Mouse (Mus musculus): ENCODE results near the gene Myl9. TPM values are rescaled to one million over a fixed set of nuclear protein-coding genes. Genes with fewer than 3 reads are reported as not detected.

Gene Myl9
- total and polyA plus RNA-seq, 3 experiments = 1.2 to 1.3 TPM; not detected in 1

- Histone ChIP-seq H3K4me1 (ENCODE audit: control insufficient read depth in 1 of 2, insufficient read depth in 2 of 2, low read length in 2 of 2) (peaks cover 11 to 26% of the 10 kb centered on the region in 2 experiments), H3K27ac (ENCODE audit: control insufficient read depth, low read depth, low read length) (no peak overlapping the region), H3K36me3 (ENCODE audit: control insufficient read depth in 1 of 2, insufficient read depth in 2 of 2, low read length in 2 of 2) (peaks cover 0 to 8% of the 10 kb centered on the region in 2 experiments; a peak in 2 of 4 replicates), H3K9me3 (replicated peaks; ENCODE audit: insufficient read depth, low read length) (no peaks in the 10 kb centered on the region), H3K79me2 (ENCODE audit: control insufficient read depth, insufficient read depth, low read length, poor library complexity) (no peaks in the 10 kb centered on the region), H3K4me3 (ENCODE audit: control insufficient read depth in 1 of 2, insufficient read depth in 1 of 2, low read depth in 2 of 2, low read length in 2 of 2) (no peak overlapping the region), H3K9ac (ENCODE audit: control insufficient read depth, low read depth, low read length, poor library complexity, severe bottlenecking) (no peak overlapping the region), H3K27me3 (ENCODE audit: control insufficient read depth in 1 of 2, insufficient read depth in 2 of 2, low read length in 2 of 2) (no peaks in the 10 kb centered on the region)
- DNase-seq (ENCODE audit: low read depth, low spot score) = peak; percentile 36
- TF ChIP-seq BHLHE40 (IDR thresholded peaks at IDR 0.05; ENCODE audit: borderline replicate concordance, low read depth, low read length) (no peak), CTCF (IDR thresholded peaks at IDR 0.05 in 2 of 3, conservative IDR thresholded peaks at IDR 0.05 in 1 of 3; ENCODE audit: control insufficient read depth in 1 of 3, insufficient read depth in 1 of 3, low read depth in 2 of 3, low read length in 3 of 3, poor library complexity in 1 of 3, severe bottlenecking in 1 of 3) (no peak), POLR2A (IDR thresholded peaks at IDR 0.05; ENCODE audit: control insufficient read depth in 1 of 2, insufficient read depth in 1 of 2, low read depth in 1 of 2, low read length in 2 of 2, poor library complexity in 1 of 2) (no peak), MAFK (IDR thresholded peaks at IDR 0.05; ENCODE audit: borderline replicate concordance, low read depth, low read length) (no peak), MAX (IDR thresholded peaks at IDR 0.05; ENCODE audit: low read length) (no peak), MYC (IDR thresholded peaks at IDR 0.05; ENCODE audit: low read depth, low read length) (no peak), USF2 (IDR thresholded peaks at IDR 0.05; ENCODE audit: borderline replicate concordance in 1 of 2, insufficient read depth in 1 of 2, low read depth in 1 of 2, low read length in 2 of 2) (no peak), ZKSCAN1 (IDR thresholded peaks at IDR 0.05; ENCODE audit: low read depth, low read length) (no peak), UBTF (IDR thresholded peaks at IDR 0.05; ENCODE audit: borderline replicate concordance, insufficient read depth, low read depth, low read length) (no peak), MAZ (IDR thresholded peaks at IDR 0.05; ENCODE audit: low read depth, low read length) (no peak), CHD2 (IDR thresholded peaks at IDR 0.05; ENCODE audit: low read length) (no peak)
Observed at GRCm38 (mm10) chr2:156764747-156765146, 10.5 kb upstream of the Myl9 start.

DNA sequence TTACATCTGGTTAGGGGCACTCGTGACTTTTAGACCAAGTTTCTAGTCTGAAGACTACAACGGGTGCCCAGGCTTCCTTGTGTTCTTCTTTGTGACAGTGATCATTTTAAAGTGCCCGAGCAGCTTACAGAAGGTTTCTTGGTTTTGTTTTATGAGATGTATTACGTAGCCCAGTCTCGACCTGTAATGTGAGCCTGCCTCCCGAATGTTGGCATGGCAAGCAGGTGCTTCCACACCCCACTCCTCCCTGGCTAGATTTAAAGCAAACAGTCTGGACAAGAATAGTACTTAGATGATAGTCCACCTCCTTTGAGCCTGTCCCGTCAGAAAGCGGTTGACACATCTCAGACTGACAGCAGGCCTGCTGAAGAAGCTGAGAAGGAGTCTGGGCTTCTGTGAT lies 9.6 kb upstream of the Myl9 start:
- Histone ChIP-seq H3K9ac (ENCODE audit: control insufficient read depth, low read depth, low read length, poor library complexity, severe bottlenecking) (no peak overlapping the region), H3K79me2 (ENCODE audit: control insufficient read depth, insufficient read depth, low read length, poor library complexity) (no peaks in the 10 kb centered on the region), H3K27me3 (ENCODE audit: control insufficient read depth in 1 of 2, insufficient read depth in 2 of 2, low read length in 2 of 2) (no peaks in the 10 kb centered on the region), H3K9me3 (replicated peaks; ENCODE audit: insufficient read depth, low read length) (no peaks in the 10 kb centered on the region), H3K36me3 (ENCODE audit: control insufficient read depth in 1 of 2, insufficient read depth in 2 of 2, low read length in 2 of 2) (peaks cover 0 to 8% of the 10 kb centered on the region in 2 experiments; a peak in 2 of 4 replicates), H3K4me3 (ENCODE audit: control insufficient read depth in 1 of 2, insufficient read depth in 1 of 2, low read depth in 2 of 2, low read length in 2 of 2) (no peak overlapping the region), H3K27ac (ENCODE audit: control insufficient read depth, low read depth, low read length) (peak overlapping the region; percentile 69; the same call in 1 of the 2 replicates), H3K4me1 (ENCODE audit: control insufficient read depth in 1 of 2, insufficient read depth in 2 of 2, low read length in 2 of 2) (peaks cover 11 to 26% of the 10 kb centered on the region in 2 experiments)
- peak; percentile 28 for DNase-seq (ENCODE audit: low read depth, low spot score)
- TF ChIP-seq JUND (IDR thresholded peaks at IDR 0.05; ENCODE audit: low read depth, low read length) = no peak
- no peak for TF ChIP-seq ZKSCAN1 (IDR thresholded peaks at IDR 0.05; ENCODE audit: low read depth, low read length)
- no peak for TF ChIP-seq UBTF (IDR thresholded peaks at IDR 0.05; ENCODE audit: borderline replicate concordance, insufficient read depth, low read depth, low read length)
- no peak for TF ChIP-seq TAL1 (IDR thresholded peaks at IDR 0.05; ENCODE audit: low read length)
- TF ChIP-seq GABPA (IDR thresholded peaks at IDR 0.05; ENCODE audit: low read depth, low read length) = no peak
- TF ChIP-seq TCF12 (IDR thresholded peaks at IDR 0.05; ENCODE audit: low read depth, low read length) = no peak
- TF ChIP-seq ETS1 (IDR thresholded peaks at IDR 0.05; ENCODE audit: low read depth, low read length) = no peak
- no peak for TF ChIP-seq USF1 (IDR thresholded peaks at IDR 0.05; ENCODE audit: low read depth, low read length)
- TF ChIP-seq ELF1 (IDR thresholded peaks at IDR 0.05; ENCODE audit: low read depth, low read length) = no peak
- TF ChIP-seq MAX (IDR thresholded peaks at IDR 0.05; ENCODE audit: low read length) = no peak
- no peak for TF ChIP-seq TBP (IDR thresholded peaks at IDR 0.05; ENCODE audit: low read depth, low read length)
- TF ChIP-seq HCFC1 (IDR thresholded peaks at IDR 0.05; ENCODE audit: low read depth, low read length) = no peak
- TF ChIP-seq POLR2AphosphoS5 (IDR thresholded peaks at IDR 0.05; ENCODE audit: borderline replicate concordance, low read depth, low read length) = no peak
- TF ChIP-seq MYC (IDR thresholded peaks at IDR 0.05; ENCODE audit: low read depth, low read length) = no peak
